Mouse (Mus musculus) inflammation-experienced regulatory T-cells (primary cell): Measurements from ENCODE around the gene Etv3. TPM values are rescaled to one million over a fixed set of nuclear protein-coding genes. Genes with fewer than 3 reads are reported as not detected.

ENCODE experiments used
- polyA plus RNA-seq, 2 experiments: library from polyadenylated mRNA; unstranded; fragments of 100-300 nt; shearing (Covaris generic); gene quantifications; one replicate each; pipeline ENCODE4 v1.2.1; 2017

Etv3 gene
- polyA plus RNA-seq, result 10 to 100 TPM; 35.4 to 42.9 TPM

DNA sequence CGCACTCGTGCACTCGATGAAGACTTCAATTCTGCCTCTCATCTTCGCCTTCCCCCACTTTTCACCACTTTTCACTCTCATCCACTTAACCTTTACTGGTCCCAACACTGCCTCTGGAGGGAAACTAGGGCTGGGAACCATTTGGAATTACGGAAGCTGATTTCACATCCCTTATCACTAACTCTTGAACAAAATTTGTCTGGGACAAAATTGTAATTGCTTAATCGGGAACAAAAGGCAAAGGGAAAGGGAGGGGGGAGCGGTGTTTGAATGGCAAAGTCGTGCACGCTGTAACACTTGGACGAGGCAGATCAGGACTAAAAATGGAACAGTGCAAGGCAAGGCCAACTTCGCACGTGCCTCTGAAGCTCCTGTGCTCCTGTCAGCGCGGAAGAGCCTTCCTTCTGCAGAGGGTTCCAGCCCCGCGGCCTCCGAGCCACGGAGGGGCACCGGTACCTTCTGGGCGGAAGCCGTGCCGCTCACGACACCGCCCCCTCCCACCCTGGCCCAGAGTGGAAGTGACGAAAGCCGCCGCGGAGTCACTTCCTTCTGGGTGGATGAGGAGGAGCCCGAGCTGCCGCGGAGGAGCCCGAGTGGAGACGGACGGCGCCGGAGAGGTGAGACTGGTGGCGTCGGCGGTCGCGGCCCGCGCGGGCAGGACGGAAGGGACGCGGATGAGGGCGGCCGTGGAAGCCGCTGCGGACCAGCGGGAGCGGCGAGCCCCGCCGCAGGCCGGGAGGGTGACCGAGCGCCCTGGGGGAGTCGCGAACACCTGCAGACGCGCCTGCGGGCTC lies at the start of gene Etv3:
TSS of gene Etv3 (plus strand) at position 365 of the 794 bp plus-strand sequence.

Other genes starting within 250 kb of the Etv3 start
- gene Cd5l, start 167.5 kb upstream of the Etv3 start, polyA plus RNA-seq, result 1 to 10 TPM in 1 of 2 experiments, not detected in 1; 6.0 TPM
- 10 to 100 TPM in 1 of 2 experiments, 1 to 10 TPM in 1; 6.6 to 16.3 TPM for gene Fcrl1, start 149.0 kb upstream of the Etv3 start, polyA plus RNA-seq
- gene Fcrl5, start 89.6 kb upstream of the Etv3 start, polyA plus RNA-seq, result under 1 TPM; 0.49 to 0.98 TPM
- 10 to 100 TPM; 15.8 to 17.8 TPM for gene Arhgef11, start 92.2 kb downstream of the Etv3 start, polyA plus RNA-seq
- under 1 TPM; 0.13 to 0.51 TPM for gene Lrrc71, start 223.2 kb downstream of the Etv3 start, polyA plus RNA-seq